Mouse (Mus musculus): ENCODE measurements around the gene Pemt. TPM values are rescaled to one million over a fixed set of nuclear protein-coding genes. Genes with fewer than 3 reads are reported as not detected.

Gene Pemt
- polyA plus RNA-seq, 1 experiment from 2014 or later = 9.4 TPM

DNA sequence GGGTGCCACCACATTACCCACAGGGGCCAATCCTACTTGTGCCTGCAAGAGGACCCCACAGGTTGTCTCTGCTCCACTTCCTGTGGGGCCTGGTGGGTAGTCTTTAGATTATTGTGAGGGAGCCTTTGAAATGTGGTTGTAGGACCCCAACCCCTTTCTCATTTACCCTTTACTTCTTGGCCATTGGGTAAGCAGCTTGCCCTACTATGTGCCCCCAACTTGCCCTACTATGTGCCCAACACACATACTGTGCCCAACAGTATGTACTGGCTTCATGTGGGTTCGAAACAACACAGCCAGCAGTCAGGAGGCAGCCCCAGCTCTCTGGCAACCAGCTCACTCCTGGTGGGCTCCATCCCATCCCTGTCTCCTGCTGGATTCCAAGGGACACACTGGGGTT is 78.5 kb downstream of the Pemt start:
- no peak for ATAC-seq
- H3K27ac ChIP-seq (ENCODE audit: low read depth, low read length) = no peak overlapping the region
- no peak for DNase-seq (ENCODE audit: low spot score)
- peaks cover 16% of the 10 kb centered on the region for H3K4me1 ChIP-seq (ENCODE audit: control insufficient read depth, insufficient read depth, low read length)
- H3K4me2 ChIP-seq (ENCODE audit: low read length) = no peak overlapping the region
- H3K9ac ChIP-seq (ENCODE audit: low read length) = no peak overlapping the region
- no peaks in the 10 kb centered on the region for H3K9me3 ChIP-seq (replicated peaks; ENCODE audit: control insufficient read depth, low read length)
- no peaks in the 10 kb centered on the region for H3K36me3 ChIP-seq (ENCODE audit: control insufficient read depth, insufficient read depth, low read length)
- H3K27me3 ChIP-seq (replicated peaks; ENCODE audit: control insufficient read depth, insufficient read depth, low read length) = peaks cover 17% of the 10 kb centered on the region
- 90% methylated on average over 1 of the region's 1 CpGs for WGBS
- H3K4me3 ChIP-seq (ENCODE audit: low read depth, low read length) = no peak overlapping the region

DNA sequence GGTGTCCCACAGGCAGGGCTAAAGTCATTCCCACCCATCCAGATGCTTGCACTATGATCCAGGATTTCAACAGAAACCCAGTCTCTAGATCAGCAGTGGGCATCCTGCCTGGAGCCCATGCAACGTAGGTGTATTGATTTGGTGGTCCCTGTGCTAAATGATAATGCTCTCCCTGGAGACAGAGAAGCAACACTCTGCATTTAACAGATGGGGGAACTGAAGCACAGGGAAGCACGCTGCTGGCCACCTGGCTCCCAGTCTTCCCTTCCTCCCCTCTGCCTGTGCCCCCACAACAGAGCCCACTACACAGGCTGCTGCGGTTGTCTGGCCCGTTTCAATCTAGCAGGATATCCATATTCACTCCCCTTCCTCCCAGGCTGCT is 80.2 kb downstream of the Pemt start:
- ATAC-seq = no peak
- Histone ChIP-seq H3K4me1 (ENCODE audit: control insufficient read depth, insufficient read depth, low read length) (peaks cover 16% of the 10 kb centered on the region), H3K27me3 (replicated peaks; ENCODE audit: control insufficient read depth, insufficient read depth, low read length) (peaks cover 17% of the 10 kb centered on the region), H3K36me3 (ENCODE audit: control insufficient read depth, insufficient read depth, low read length) (peaks cover 12% of the 10 kb centered on the region), H3K27ac (ENCODE audit: low read depth, low read length) (no peak overlapping the region), H3K9ac (ENCODE audit: low read length) (no peak overlapping the region), H3K9me3 (replicated peaks; ENCODE audit: control insufficient read depth, low read length) (no peaks in the 10 kb centered on the region), H3K4me3 (ENCODE audit: low read depth, low read length) (no peak overlapping the region), H3K4me2 (ENCODE audit: low read length) (no peak overlapping the region)
- no peak for DNase-seq (ENCODE audit: low spot score)
- WGBS = 75% methylated on average over 4 of the region's 4 CpGs

DNA sequence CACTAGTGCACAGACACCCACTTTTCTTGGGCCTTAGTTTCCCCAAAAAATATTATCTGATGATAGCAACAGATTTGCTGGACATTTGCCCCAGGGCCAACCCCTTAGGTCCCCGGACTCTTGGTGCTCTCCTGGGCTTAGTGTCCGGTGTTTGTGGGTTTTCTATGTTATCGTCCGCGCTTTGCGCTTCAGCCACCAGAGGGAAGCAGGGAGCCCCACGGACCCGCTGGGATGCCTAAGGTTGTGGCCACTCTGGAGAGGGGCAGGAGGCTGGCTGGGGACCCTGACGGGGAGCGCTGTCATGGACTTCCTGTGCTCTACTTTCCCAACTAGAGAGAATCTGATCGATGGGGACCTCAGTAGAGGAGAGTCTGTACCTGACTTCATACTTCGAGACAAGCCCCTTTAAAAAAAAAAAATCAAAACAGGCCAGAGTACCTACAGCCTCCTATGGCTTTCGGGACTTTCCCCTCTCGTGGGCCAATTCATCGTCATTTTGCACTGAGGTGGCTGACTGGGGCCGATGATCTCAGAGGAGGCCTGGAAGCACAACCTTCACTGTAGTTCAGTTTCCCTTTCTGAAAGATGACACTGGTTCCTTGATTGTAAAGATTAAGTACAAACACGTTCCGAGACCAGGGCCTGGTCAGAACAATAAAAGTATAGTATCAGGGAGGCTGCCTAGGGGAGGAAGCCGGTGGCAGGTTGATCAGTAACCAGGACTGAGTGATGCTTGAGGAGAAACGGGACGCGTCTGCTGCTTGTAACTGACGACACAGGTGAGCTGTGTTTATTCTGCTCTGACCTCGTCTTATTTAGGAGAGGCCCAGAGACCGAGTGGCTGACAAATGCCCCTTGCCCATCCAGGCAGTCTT is 80.8 kb downstream of the Pemt start:
- Histone ChIP-seq H3K36me3 (ENCODE audit: control insufficient read depth, insufficient read depth, low read length) (peaks cover 18% of the 10 kb centered on the region), H3K27me3 (replicated peaks; ENCODE audit: control insufficient read depth, insufficient read depth, low read length) (peaks cover 17% of the 10 kb centered on the region), H3K4me2 (ENCODE audit: low read length) (peak overlapping the region; percentile 91), H3K9me3 (replicated peaks; ENCODE audit: control insufficient read depth, low read length) (no peaks in the 10 kb centered on the region), H3K4me1 (ENCODE audit: control insufficient read depth, insufficient read depth, low read length) (peaks cover 16% of the 10 kb centered on the region), H3K9ac (ENCODE audit: low read length) (peak overlapping the region; percentile 58), H3K27ac (ENCODE audit: low read depth, low read length) (no peak overlapping the region), H3K4me3 (ENCODE audit: low read depth, low read length) (peak overlapping the region; percentile 36)
- ATAC-seq (peak; percentile 84), DNase-seq (ENCODE audit: low spot score) (peak; percentile 70)
- 35% methylated on average over 25 of the region's 25 CpGs for WGBS

DNA sequence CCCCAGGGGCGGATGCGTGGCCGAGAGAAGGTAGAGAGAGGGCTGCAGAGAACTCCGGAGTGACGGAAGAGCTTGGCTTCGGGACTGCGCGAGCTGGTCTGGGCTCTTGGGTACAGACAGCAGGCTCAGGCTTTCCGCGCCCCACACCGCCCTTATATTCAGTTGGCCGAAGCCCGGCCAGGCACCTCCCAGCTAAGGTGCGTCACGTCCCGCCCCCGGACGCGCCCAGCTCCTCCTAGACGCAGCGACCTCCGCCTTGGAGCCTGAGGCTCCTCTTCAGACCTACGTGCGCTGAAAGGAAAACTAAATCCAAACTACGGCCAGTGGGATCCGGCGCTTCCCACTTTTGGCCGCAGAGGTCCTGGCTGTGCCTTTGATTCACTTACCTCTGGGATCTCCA is 81.5 kb downstream of the Pemt start, which contains the start of gene Rasd1:
Rasd1 (minus strand) TSS at position 127 of the 400 bp plus-strand sequence.
- H3K4me3 ChIP-seq (ENCODE audit: low read depth, low read length) = peak within 1 kb of the TSS; percentile 36
- ATAC-seq = peak; percentile 58
- DNase-seq (ENCODE audit: low spot score) = peak; percentile 40

DNA sequence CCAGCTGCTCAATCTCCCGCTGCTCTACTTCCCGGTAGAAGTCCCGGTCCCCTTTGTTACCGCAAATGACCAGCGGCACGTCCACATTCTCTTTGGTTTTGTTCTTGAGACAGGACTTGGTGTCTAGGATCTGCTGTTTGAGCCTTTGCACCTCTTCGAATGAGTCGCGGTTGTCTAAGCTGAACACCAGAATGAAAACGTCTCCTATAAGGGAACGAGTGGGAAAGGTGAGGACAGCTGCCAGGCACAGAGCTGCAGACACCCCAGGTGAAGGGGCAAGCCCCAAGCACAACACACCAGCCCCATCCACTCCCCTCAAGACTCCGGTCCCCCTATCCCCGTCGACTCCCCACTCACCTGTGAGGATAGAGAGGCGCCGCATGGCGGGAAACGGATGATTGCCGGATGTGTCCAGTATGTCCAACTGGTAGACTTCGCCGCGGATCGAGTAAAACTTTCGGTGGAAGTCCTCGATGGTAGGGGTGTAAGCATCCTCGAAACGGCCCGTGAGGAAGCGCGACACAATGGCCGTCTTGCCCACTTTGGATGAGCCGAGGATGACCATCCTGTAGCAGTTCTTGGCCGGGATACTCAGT is 82.0 kb downstream of the Pemt start:
- no peaks in the 10 kb centered on the region for H3K9me3 ChIP-seq (replicated peaks; ENCODE audit: control insufficient read depth, low read length)
- H3K4me1 ChIP-seq (ENCODE audit: control insufficient read depth, insufficient read depth, low read length) = peaks cover 16% of the 10 kb centered on the region
- H3K4me2 ChIP-seq (ENCODE audit: low read length) = peak overlapping the region; percentile 91
- H3K9ac ChIP-seq (ENCODE audit: low read length) = peak overlapping the region; percentile 58
- H3K4me3 ChIP-seq (ENCODE audit: low read depth, low read length) = peak overlapping the region; percentile 36
- H3K27me3 ChIP-seq (replicated peaks; ENCODE audit: control insufficient read depth, insufficient read depth, low read length) = peaks cover 17% of the 10 kb centered on the region
- DNase-seq (ENCODE audit: low spot score) (peak; percentile 18), ATAC-seq (no peak)
- WGBS = 2% methylated on average over 33 of the region's 33 CpGs
- H3K27ac ChIP-seq (ENCODE audit: low read depth, low read length) = no peak overlapping the region
- H3K36me3 ChIP-seq (ENCODE audit: control insufficient read depth, insufficient read depth, low read length) = peaks cover 18% of the 10 kb centered on the region

More for the DNA sequence above, 81.5 kb downstream of the Pemt start, which contains the start of gene Rasd1:
- H3K36me3 ChIP-seq (ENCODE audit: control insufficient read depth, insufficient read depth, low read length) = peaks cover 18% of the 10 kb centered on the region
- WGBS = under 1% methylated on average over 28 of the region's 28 CpGs
- peak within 1 kb of the TSS; percentile 91 for H3K4me2 ChIP-seq (ENCODE audit: low read length)
- H3K4me1 ChIP-seq (ENCODE audit: control insufficient read depth, insufficient read depth, low read length) = peaks cover 16% of the 10 kb centered on the region
- H3K9ac ChIP-seq (ENCODE audit: low read length) = peak within 1 kb of the TSS; percentile 58
- no peaks in the 10 kb centered on the region for H3K9me3 ChIP-seq (replicated peaks; ENCODE audit: control insufficient read depth, low read length)
- H3K27me3 ChIP-seq (replicated peaks; ENCODE audit: control insufficient read depth, insufficient read depth, low read length) = peaks cover 17% of the 10 kb centered on the region
- H3K27ac ChIP-seq (ENCODE audit: low read depth, low read length) = no peak within 1 kb of the TSS

DNA sequence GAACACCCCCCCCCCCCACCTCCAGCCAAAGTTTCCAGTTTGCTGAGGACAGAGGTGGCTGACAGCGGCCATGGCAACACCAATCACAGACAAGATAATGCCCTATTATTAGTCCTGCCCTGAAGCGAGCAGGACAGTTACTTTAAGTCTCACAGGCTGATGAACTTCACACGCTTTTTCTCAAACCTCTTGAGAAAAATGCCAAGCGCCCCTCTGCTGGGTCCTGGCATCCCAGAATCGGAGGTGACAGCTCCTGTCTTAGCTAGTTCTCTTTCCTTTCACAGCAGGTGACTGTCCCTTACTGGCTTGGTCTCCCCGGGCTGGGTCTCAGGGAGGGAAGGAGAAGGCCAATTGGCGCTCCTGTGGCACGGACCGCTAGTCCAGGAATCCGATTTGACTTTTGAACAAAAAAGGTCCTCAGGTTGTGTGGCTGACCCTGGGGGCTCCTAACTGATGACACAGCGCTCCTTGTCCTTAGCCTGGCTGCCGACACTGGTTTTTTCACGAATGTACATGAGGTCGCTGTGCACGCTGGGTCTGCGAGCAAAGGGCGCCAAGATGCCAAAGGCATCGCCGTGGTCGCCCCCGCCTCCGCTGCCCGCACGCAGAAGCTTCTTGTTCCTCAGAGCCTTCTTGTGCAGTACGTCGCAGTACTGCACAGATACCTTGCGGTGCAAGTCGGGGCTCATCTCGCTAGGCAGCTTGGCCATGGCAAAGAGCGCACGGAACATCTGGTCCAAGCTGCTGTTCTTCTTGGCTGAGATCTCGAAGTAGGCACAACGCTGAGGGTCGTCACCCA is 82.7 kb downstream of the Pemt start:
- WGBS = 6% methylated on average over 34 of the region's 34 CpGs
- no peaks in the 10 kb centered on the region for H3K9me3 ChIP-seq (replicated peaks; ENCODE audit: control insufficient read depth, low read length)
- H3K4me2 ChIP-seq (ENCODE audit: low read length) = peak overlapping the region; percentile 91
- H3K4me3 ChIP-seq (ENCODE audit: low read depth, low read length) = peak overlapping the region; percentile 36
- H3K27ac ChIP-seq (ENCODE audit: low read depth, low read length) = no peak overlapping the region
- H3K9ac ChIP-seq (ENCODE audit: low read length) = peak overlapping the region; percentile 49
- H3K27me3 ChIP-seq (replicated peaks; ENCODE audit: control insufficient read depth, insufficient read depth, low read length) = peaks cover 17% of the 10 kb centered on the region
- H3K4me1 ChIP-seq (ENCODE audit: control insufficient read depth, insufficient read depth, low read length) = peaks cover 16% of the 10 kb centered on the region
- H3K36me3 ChIP-seq (ENCODE audit: control insufficient read depth, insufficient read depth, low read length) = peaks cover 18% of the 10 kb centered on the region
- DNase-seq (ENCODE audit: low spot score) = peak; percentile 36
- no peak for ATAC-seq

DNA sequence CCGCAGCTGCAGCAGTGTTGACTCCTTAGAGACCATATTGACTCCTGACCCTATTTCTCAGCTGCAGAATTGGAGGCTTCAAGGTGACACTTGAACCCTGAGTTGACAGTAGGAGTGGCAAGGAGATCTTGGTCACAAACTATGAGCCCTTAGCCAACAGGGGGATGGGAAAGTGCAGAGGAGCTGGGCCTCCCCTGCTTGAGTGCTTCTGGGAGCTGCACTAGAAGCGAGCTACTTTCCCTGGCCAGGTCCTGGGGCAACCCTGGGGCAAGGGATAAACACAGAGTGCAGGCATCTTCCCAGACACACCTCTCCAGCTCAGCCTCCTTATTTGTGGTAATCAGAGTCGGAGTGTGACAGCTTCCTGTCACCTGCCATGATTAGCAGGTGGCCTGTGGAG is 83.7 kb downstream of the Pemt start:
- H3K27me3 ChIP-seq (replicated peaks; ENCODE audit: control insufficient read depth, insufficient read depth, low read length) = peaks cover 17% of the 10 kb centered on the region
- H3K4me1 ChIP-seq (ENCODE audit: control insufficient read depth, insufficient read depth, low read length) = peaks cover 16% of the 10 kb centered on the region
- H3K9ac ChIP-seq (ENCODE audit: low read length) = no peak overlapping the region
- ATAC-seq (no peak), DNase-seq (ENCODE audit: low spot score) (no peak)
- peaks cover 18% of the 10 kb centered on the region for H3K36me3 ChIP-seq (ENCODE audit: control insufficient read depth, insufficient read depth, low read length)
- no peak overlapping the region for H3K27ac ChIP-seq (ENCODE audit: low read depth, low read length)
- no peaks in the 10 kb centered on the region for H3K9me3 ChIP-seq (replicated peaks; ENCODE audit: control insufficient read depth, low read length)
- whole genome bisulfite sequencing = 71% methylated on average over 3 of the region's 3 CpGs
- no peak overlapping the region for H3K4me2 ChIP-seq (ENCODE audit: low read length)
- H3K4me3 ChIP-seq (ENCODE audit: low read depth, low read length) = no peak overlapping the region

DNA sequence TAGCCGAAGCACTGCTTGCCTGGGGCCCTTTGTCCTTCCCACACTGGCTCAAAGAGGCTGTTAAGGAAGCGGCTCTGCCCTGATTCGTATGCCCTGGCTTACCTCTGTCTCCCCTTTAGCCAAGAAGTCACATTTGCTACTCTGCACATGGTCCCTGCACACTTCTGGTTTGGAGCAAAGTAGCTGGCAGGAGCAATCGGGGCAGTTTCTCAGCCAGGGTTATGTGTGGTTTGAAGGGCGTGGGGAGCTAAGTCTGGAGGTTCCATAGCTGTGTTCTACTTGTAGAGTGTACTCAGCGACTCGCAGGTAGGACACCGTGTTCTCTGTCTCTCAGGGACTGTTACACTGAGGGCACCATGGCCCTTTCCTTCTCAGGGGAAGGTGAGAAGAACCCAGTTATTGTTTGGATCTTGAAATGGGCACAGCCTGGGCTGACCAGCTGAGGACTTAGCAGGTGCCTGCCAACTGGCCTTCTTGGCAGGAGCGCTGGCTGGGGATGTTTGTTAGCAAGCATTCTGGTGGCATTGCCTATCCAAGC is 84.9 kb downstream of the Pemt start:
- H3K4me1 ChIP-seq (ENCODE audit: control insufficient read depth, insufficient read depth, low read length) = peaks cover 16% of the 10 kb centered on the region
- no peak overlapping the region for H3K27ac ChIP-seq (ENCODE audit: low read depth, low read length)
- peaks cover 18% of the 10 kb centered on the region for H3K36me3 ChIP-seq (ENCODE audit: control insufficient read depth, insufficient read depth, low read length)
- H3K9ac ChIP-seq (ENCODE audit: low read length) = no peak overlapping the region
- no peak overlapping the region for H3K4me2 ChIP-seq (ENCODE audit: low read length)
- 88% methylated on average over 9 of the region's 9 CpGs for WGBS
- ATAC-seq = no peak
- H3K4me3 ChIP-seq (ENCODE audit: low read depth, low read length) = no peak overlapping the region
- peaks cover 17% of the 10 kb centered on the region for H3K27me3 ChIP-seq (replicated peaks; ENCODE audit: control insufficient read depth, insufficient read depth, low read length)
- H3K9me3 ChIP-seq (replicated peaks; ENCODE audit: control insufficient read depth, low read length) = no peaks in the 10 kb centered on the region
- DNase-seq (ENCODE audit: low spot score) = no peak

All from forebrain, embryonic 14.5 days (tissue).